Mouse (Mus musculus) olfactory bulb, adult 2 months (tissue): ENCODE measurements at regions not wholly inside any gene's neighbourhood (a gene's known extent, or its start where the extent isn't known, plus 50 kb on each side); places are given as distances from the start of the nearest gene placed in this dataset.

Experiments
- CTCF ChIP-seq: fragments of 200-500 bp; IDR thresholded peaks from 2 replicates; pipeline ENCODE4 v1.5.1; 2012; ENCODE audit warnings: low read depth, mild to moderate bottlenecking, low read length, moderate library complexity; ENCODE audit not compliant: insufficient read depth
- POLR2A ChIP-seq: fragments of 200-500 bp; IDR thresholded peaks from 2 replicates; pipeline ENCODE4 v1.6.1; 2012; ENCODE audit warnings: mild to moderate bottlenecking, low read depth, low read length, moderate library complexity; ENCODE audit not compliant: insufficient read depth

GRCm38 (mm10) chr2:92780021-92780420, 134.9 kb upstream of the Syt13 start:
- TF ChIP-seq CTCF (no peak), POLR2A (no peak)
